Mouse (Mus musculus) hindbrain, embryonic 13.5 days (tissue): Measurements from ENCODE around the gene Rgs9bp. TPM values are rescaled to one million over a fixed set of nuclear protein-coding genes. Genes with fewer than 3 reads are reported as not detected.
A peak's percentile ranks its signal among the peaks of the same experiment; 100 is the strongest.

Source experiments
- ATAC-seq: fragments of 200-750 bp; cut with Nextera tagmentation; 2 replicates; pipeline ENCODE4 v1.8.0; 2017; ENCODE audit warnings: moderate TSS enrichment; ENCODE audit not compliant: low FRiP score
- H3K27ac ChIP-seq: fragments of 300-500 bp; sonication (generic); 2 replicates; pipeline ENCODE4 v1.5.1; 2015; ENCODE audit warnings: inconsistent platforms, mild to moderate bottlenecking, moderate library complexity
- H3K27me3 ChIP-seq: fragments of 300-500 bp; sonication (generic); 2 replicates; pipeline ENCODE4 v1.6.1; 2015; ENCODE audit warnings: mild to moderate bottlenecking, inconsistent platforms
- H3K36me3 ChIP-seq: fragments of 300-500 bp; sonication (generic); 2 replicates; pipeline ENCODE4 v1.6.1; 2015; ENCODE audit warnings: mild to moderate bottlenecking, inconsistent platforms
- H3K4me1 ChIP-seq: fragments of 300-500 bp; sonication (generic); replicated peaks from 2 replicates; pipeline ENCODE4 v1.6.1; 2015; ENCODE audit warnings: inconsistent platforms
- H3K4me2 ChIP-seq: fragments of 300-500 bp; sonication (generic); 2 replicates; pipeline ENCODE4 v1.6.1; 2015; ENCODE audit warnings: inconsistent platforms, mild to moderate bottlenecking, moderate library complexity
- H3K4me3 ChIP-seq: fragments of 300-500 bp; sonication (generic); 2 replicates; pipeline ENCODE4 v1.5.1; 2015; ENCODE audit warnings: mild to moderate bottlenecking, inconsistent platforms
- H3K9ac ChIP-seq: fragments of 300-500 bp; sonication (generic); 2 replicates; pipeline ENCODE4 v1.6.1; 2015; ENCODE audit warnings: mild to moderate bottlenecking, inconsistent platforms
- H3K9me3 ChIP-seq: fragments of 300-500 bp; sonication (generic); 2 replicates; pipeline ENCODE4 v1.6.1; 2016; ENCODE audit warnings: inconsistent platforms
- WGBS: fragments of 180-500 bp; shearing (Covaris S2); methylation state at CpG from one replicate; pipeline ENCODE4 v1.1.7; 2015; 5-methylcytosine and 5-hydroxymethylcytosine counted together
- polyA plus RNA-seq: library from polyadenylated mRNA; unstranded; fragments of >200 nt; fragmentation: Nextera tagmentation; extraction: Ambion mirVana; gene quantifications from 2 replicates; pipeline ENCODE4 v1.2.1, GENCODE M21; 2015

Gene Rgs9bp
- polyA plus RNA-seq, result 0.05 and 0.10 TPM in 2 replicates

DNA sequence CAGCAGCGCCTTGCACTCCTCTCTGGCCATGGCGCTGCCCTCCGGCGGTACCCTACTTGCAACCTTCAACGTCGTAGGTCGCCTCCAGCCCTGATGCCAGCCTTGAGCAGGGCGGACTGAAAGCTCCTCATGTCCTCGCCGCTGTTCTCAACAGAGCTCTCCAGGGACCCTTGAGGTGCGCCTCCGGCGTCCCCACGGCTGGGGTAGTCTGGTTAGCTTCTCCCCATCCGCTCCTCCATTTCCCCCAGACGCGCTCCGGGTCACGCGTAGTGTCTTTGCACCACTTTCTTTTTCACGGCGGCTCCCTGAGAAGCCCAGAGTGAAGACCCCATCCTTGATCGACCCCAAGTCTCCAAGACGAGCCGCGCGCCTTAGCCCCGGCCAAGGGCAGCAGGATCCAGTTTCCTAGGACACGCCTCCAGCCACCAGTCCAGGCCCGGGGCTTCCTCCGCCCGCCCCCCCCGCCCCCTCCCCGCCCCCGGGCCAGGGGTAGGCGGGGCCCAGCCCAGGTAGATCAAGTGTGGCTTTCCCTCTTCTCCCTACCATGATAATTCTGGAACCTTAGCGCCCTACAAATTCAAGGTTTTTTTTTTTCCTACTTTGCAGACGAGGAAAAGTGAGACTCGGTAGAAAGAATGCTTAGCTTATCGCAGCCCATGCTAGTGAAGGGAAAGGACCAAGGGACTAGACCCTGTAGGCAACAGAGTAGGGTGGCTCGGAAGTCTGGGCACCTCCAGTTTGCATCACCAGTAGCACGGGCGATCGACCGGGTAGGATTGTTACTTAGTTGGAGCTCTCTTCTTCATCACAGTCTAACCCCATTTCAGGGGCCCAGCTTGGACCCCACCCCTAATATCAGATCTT lies at the start of gene Rgs9bp:
Gene Rgs9bp (minus strand): TSS at position 392 of the 864 bp plus-strand sequence.
- peak within 1 kb of the TSS; percentile 99 for H3K4me2 ChIP-seq
- peak within 1 kb of the TSS; percentile 81 for H3K27ac ChIP-seq
- peaks cover 49% of the 10 kb centered on the region for H3K27me3 ChIP-seq
- H3K4me3 ChIP-seq, result peak within 1 kb of the TSS; percentile 78
- H3K4me1 ChIP-seq, result peaks cover 28% of the 10 kb centered on the region
- no peaks in the 10 kb centered on the region for H3K9me3 ChIP-seq
- WGBS, result under 1% methylated on average over 45 of the region's 45 CpGs
- peak within 1 kb of the TSS; percentile 85 for H3K9ac ChIP-seq
- ATAC-seq, result peak; percentile 78
- no peaks in the 10 kb centered on the region for H3K36me3 ChIP-seq

DNA sequence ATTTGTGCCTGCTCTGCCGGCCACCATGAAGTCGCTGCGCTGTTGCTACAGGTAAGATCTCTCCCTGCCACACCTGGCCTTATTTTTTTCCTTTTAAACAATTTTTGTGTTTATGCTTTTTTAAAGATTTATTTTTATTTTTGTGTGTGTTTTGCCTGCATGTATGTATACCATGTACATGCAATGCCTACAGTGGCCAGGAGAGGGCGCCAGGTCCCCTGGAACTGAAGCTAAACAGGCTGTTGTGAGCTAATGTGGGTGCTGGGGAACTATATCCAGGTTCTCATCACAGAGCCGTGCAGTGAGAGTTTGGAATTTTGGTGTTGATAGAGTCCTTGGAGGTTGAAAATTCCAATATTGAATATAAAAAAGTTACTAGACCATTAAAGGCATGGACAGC lies 43.1 kb upstream of the Rgs9bp start:
- Histone ChIP-seq H3K36me3 (peaks cover 77% of the 10 kb centered on the region), H3K4me2 (no peak overlapping the region), H3K27ac (no peak overlapping the region), H3K9ac (no peak overlapping the region), H3K4me1 (no peaks in the 10 kb centered on the region), H3K4me3 (no peak overlapping the region), H3K9me3 (no peaks in the 10 kb centered on the region), H3K27me3 (no peaks in the 10 kb centered on the region)
- 71% methylated on average over 5 of the region's 5 CpGs for whole genome bisulfite sequencing
- ATAC-seq, result no peak

DNA sequence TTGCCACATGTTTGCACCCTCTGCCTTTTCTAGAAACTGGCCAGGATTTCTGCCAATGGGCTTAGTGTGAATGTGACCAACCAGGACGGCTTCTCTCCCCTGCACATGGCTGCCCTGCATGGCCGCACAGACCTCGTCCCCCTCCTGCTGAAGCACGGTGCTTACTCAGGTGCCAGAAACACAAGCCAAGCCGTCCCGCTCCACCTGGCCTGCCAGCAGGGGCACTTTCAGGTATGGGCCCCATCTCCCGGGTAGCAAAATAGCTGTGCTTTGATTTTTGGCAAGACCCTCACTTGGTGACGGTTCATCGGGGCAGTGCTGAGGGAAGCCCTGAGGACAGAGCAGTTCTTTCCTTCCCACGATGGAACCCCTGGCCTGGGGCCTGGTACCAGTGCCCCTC lies 42.0 kb upstream of the Rgs9bp start:
- H3K27me3 ChIP-seq, result no peaks in the 10 kb centered on the region
- H3K36me3 ChIP-seq, result peaks cover 82% of the 10 kb centered on the region
- no peaks in the 10 kb centered on the region for H3K4me1 ChIP-seq
- H3K9ac ChIP-seq, result no peak overlapping the region
- WGBS, result 92% methylated on average over 10 of the region's 10 CpGs
- no peak for ATAC-seq
- no peak overlapping the region for H3K27ac ChIP-seq
- H3K4me3 ChIP-seq, result no peak overlapping the region
- H3K4me2 ChIP-seq, result no peak overlapping the region
- no peaks in the 10 kb centered on the region for H3K9me3 ChIP-seq

DNA sequence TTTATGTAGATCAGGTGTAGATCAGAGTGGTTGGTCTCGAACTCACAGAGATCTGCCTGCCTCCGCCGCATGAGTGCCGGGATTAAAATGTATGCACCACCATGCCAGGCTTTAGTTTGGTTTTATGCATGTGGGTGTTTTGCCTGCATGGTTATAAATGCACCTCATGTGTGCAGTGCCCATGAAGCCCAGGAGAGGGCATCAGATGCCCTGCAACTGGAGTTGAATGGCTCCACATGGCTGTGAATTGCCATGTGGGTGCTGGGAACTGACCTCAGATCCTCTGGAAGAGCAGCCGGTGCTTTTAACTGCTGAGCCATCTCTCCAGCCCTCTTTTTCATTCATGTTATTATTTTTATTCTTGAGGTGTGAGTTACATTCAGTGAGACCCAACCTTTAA lies 40.7 kb upstream of the Rgs9bp start:
- no peak for ATAC-seq
- no peak overlapping the region for H3K4me3 ChIP-seq
- H3K9me3 ChIP-seq, result no peaks in the 10 kb centered on the region
- no peak overlapping the region for H3K9ac ChIP-seq
- H3K36me3 ChIP-seq, result peaks cover 85% of the 10 kb centered on the region
- no peaks in the 10 kb centered on the region for H3K4me1 ChIP-seq
- no peak overlapping the region for H3K4me2 ChIP-seq
- 96% methylated on average over 5 of the region's 5 CpGs for WGBS
- H3K27ac ChIP-seq, result no peak overlapping the region
- no peaks in the 10 kb centered on the region for H3K27me3 ChIP-seq

DNA sequence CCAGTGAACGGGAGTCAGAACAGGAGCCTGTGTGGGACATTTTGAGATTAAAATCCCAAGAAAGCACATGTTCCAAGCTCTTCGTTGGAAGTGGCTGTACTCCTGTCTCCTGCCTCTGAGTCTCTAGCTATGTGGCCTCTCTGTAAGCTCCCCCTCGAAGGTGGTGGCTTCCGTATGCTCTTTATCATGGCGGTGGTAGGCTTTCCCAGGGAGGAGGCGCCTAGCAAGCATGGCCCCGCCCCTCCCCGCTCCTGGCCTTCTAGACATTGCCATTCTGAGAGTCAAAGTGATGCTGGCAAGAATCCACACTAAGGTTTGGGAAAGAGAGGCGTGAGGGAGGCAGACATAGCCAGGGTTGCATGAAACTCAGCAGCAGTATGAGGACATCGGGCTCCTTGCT lies 37.2 kb upstream of the Rgs9bp start:
- Histone ChIP-seq H3K9me3 (no peaks in the 10 kb centered on the region), H3K4me3 (no peak overlapping the region), H3K36me3 (peaks cover 88% of the 10 kb centered on the region), H3K9ac (no peak overlapping the region), H3K27me3 (no peaks in the 10 kb centered on the region), H3K4me2 (no peak overlapping the region), H3K27ac (no peak overlapping the region), H3K4me1 (no peaks in the 10 kb centered on the region)
- 94% methylated on average over 10 of the region's 10 CpGs for WGBS
- no peak for ATAC-seq

DNA sequence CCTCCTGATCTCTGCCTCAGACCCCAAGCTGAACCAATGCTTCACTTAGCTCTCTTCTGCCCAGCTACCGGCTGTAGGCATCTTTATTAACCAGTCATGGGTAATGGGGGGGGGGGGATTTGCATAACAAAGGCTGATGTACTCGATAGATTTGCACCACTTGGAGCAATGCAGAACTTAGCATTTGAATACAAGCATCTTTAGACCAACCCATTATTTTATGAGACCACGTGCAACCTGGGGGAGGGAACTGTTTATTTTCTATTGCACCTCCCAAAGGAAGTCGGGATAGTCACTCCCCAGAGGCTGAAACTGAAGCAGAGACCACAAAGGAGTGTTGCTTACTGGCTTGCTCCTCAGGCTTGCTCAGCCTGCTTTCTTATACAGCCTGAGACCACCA lies 32.1 kb upstream of the Rgs9bp start:
- 31% methylated on average over 4 of the region's 4 CpGs for WGBS
- H3K9ac ChIP-seq, result no peak overlapping the region
- H3K36me3 ChIP-seq, result peaks cover 92% of the 10 kb centered on the region
- H3K4me3 ChIP-seq, result no peak overlapping the region
- no peak for ATAC-seq
- H3K27me3 ChIP-seq, result no peaks in the 10 kb centered on the region
- H3K4me2 ChIP-seq, result no peak overlapping the region
- no peaks in the 10 kb centered on the region for H3K4me1 ChIP-seq
- H3K9me3 ChIP-seq, result no peaks in the 10 kb centered on the region; the same call in 1 of the 2 replicates
- H3K27ac ChIP-seq, result no peak overlapping the region

DNA sequence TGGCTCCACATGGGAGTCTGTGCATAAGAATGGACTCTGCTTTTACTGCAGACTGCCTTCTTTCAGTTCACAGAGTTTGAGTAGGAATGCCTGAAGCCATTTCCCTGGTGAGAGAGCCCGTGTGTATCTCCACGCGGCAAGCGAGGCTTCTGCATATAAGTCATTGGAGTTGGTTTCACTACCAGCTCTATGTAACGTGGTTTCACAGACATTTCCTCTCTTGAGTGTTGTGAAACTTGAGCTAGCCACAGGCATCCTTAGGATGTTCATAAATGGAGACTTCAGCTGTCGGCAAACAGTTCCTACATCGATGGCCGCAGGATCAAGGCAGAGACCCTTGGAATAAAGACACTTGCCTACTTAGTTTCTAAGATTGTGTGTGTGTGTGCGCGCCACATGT lies 23.9 kb upstream of the Rgs9bp start:
- H3K4me3 ChIP-seq, result no peak overlapping the region
- ATAC-seq, result no peak
- H3K4me1 ChIP-seq, result no peaks in the 10 kb centered on the region
- 95% methylated on average over 10 of the region's 10 CpGs for WGBS
- no peak overlapping the region for H3K9ac ChIP-seq
- no peaks in the 10 kb centered on the region for H3K27me3 ChIP-seq
- H3K4me2 ChIP-seq, result no peak overlapping the region
- H3K9me3 ChIP-seq, result no peaks in the 10 kb centered on the region
- peaks cover 74% of the 10 kb centered on the region for H3K36me3 ChIP-seq
- no peak overlapping the region for H3K27ac ChIP-seq

DNA sequence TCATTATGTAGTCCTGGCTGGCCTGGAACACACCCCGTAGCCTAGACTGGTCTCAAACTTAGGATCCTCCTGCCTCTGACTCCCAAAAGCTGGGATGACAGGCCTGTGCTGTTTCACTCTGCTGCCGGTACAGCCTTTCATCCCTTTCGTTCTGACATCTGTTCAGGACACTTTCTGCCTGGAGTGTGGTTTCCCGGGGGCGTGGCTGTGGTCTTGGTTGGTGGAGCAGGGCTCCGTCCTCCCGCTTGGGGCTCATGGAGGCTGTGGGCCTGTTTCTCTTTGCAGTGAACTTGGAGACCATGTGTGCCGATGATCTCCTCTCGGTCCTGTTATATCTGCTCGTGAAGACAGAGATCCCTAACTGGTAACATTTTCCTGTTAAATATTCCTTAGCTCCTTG lies 21.4 kb upstream of the Rgs9bp start:
- WGBS, result 95% methylated on average over 10 of the region's 10 CpGs
- no peaks in the 10 kb centered on the region for H3K27me3 ChIP-seq
- no peak overlapping the region for H3K27ac ChIP-seq
- H3K9me3 ChIP-seq, result no peaks in the 10 kb centered on the region
- H3K4me1 ChIP-seq, result no peaks in the 10 kb centered on the region
- no peak overlapping the region for H3K4me2 ChIP-seq
- no peak overlapping the region for H3K9ac ChIP-seq
- H3K4me3 ChIP-seq, result no peak overlapping the region
- H3K36me3 ChIP-seq, result peaks cover 73% of the 10 kb centered on the region
- no peak for ATAC-seq

DNA sequence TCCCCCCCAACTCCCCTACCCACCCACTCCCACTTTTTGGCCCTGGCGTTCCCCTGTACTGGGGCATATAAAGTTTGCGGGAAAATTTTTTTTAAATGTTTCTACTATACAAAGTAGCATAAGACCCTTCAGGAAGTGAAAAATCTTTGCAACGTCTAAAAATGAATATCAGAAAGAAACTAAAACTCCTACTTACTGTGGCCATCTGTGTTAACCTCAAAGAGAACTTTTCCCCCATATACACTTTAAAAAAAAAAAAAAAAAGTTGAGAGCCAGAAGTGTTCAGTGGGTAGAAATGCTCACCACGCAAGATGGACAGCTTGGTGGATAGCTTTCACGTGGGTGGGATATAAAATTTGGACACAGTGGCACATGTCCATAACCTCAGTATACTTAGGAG lies 17.4 kb upstream of the Rgs9bp start:
- 98% methylated on average over 5 of the region's 5 CpGs for WGBS
- Histone ChIP-seq H3K27me3 (no peaks in the 10 kb centered on the region), H3K4me2 (no peak overlapping the region), H3K9me3 (no peaks in the 10 kb centered on the region), H3K4me3 (no peak overlapping the region), H3K4me1 (no peaks in the 10 kb centered on the region), H3K27ac (no peak overlapping the region), H3K9ac (no peak overlapping the region), H3K36me3 (peaks cover 50% of the 10 kb centered on the region)
- ATAC-seq, result no peak

DNA sequence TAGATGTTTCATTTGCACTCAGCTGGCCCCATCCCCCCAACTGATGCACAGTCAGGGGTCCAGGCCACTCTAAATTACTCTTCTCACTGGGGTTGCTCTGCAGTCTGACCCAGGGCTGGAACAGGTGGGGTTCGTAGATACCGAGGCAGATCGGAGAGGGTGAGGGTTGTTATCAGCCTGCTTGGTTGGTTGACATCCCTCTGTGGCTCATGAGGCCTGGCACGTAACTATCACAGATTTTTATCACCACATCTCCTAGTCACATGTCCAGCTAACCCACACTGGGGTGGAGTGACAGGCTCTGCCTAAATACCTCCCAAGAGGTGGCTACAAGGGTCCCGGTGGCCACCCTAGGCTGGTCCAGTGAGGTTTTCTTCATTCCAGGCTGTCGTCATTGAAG lies 15.7 kb upstream of the Rgs9bp start:
- Histone ChIP-seq H3K9me3 (no peaks in the 10 kb centered on the region), H3K4me3 (no peak overlapping the region), H3K9ac (no peak overlapping the region), H3K36me3 (peaks cover 50% of the 10 kb centered on the region), H3K4me1 (no peaks in the 10 kb centered on the region), H3K27ac (no peak overlapping the region), H3K27me3 (no peaks in the 10 kb centered on the region), H3K4me2 (no peak overlapping the region)
- ATAC-seq, result no peak
- 94% methylated on average over 6 of the region's 6 CpGs for WGBS

DNA sequence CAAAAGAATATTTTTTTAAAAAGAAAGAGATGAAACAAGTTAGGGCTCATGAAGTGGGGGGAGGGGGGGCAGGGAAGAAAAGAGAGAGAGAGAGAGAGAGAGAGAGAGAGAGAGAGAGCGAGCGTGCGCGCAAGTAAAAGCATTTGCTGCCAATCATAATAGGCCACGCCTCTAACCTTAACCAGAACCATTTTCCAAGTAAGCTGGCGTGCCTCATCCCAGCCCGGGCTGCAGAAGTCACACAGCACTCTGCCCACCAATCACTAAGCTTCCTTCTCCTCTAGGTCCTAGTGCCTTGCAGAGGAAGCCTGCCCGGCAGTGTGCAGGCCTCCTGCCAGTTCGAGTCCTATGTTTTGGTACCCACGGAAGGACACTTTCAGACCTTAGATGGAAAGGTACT lies 14.6 kb upstream of the Rgs9bp start:
- 95% methylated on average over 10 of the region's 10 CpGs for WGBS
- H3K36me3 ChIP-seq, result peaks cover 60% of the 10 kb centered on the region

DNA sequence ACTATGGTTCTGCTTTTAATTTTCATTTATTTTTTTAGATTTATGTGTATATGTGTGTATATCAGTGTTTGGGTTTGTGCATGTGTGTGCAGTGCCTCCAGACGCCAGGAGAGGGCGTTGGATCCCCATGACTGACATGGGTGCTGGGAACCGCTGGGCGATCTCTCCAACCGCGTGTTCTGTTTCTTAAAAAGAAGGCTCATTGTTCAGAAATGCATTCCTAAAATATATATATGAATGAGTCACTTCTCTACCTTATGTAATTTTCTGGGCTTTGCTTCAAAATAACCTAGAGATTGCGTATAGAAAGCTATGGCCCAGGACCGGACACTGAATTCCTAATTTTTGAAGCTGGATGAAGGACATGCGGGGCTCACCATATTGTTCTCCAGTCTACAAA lies 14.1 kb upstream of the Rgs9bp start:
- Histone ChIP-seq H3K36me3 (peaks cover 65% of the 10 kb centered on the region), H3K9me3 (no peaks in the 10 kb centered on the region), H3K27me3 (no peaks in the 10 kb centered on the region), H3K4me2 (no peak overlapping the region), H3K27ac (no peak overlapping the region), H3K4me3 (no peak overlapping the region), H3K4me1 (no peaks in the 10 kb centered on the region), H3K9ac (no peak overlapping the region)
- 95% methylated on average over 9 of the region's 9 CpGs for WGBS
- no peak for ATAC-seq

More for the DNA sequence above, 14.6 kb upstream of the Rgs9bp start:
- no peaks in the 10 kb centered on the region for H3K27me3 ChIP-seq
- no peak overlapping the region for H3K9ac ChIP-seq
- ATAC-seq, result no peak
- no peak overlapping the region for H3K27ac ChIP-seq
- no peak overlapping the region for H3K4me2 ChIP-seq
- H3K4me1 ChIP-seq, result no peaks in the 10 kb centered on the region
- H3K4me3 ChIP-seq, result no peak overlapping the region
- no peaks in the 10 kb centered on the region for H3K9me3 ChIP-seq

DNA sequence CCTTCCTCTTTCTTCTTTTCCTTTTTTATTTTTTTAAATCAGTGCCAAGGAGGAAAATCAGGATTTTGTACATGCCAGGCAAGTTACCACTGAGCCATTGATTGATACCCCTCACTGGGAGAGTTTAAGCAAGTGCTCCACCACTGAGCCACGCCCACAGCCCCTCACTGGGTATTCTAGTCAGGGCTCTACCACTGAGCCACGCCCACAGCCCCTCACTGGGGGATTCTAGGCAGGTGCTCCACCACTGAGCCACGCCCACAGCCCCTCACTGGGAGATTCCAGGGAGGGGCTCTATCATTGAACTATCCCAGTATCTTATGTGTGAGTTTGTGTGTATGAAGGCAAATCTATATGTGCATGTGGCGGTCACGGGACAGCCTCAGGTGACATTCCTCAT lies 8.9 kb upstream of the Rgs9bp start:
- Histone ChIP-seq H3K9ac (no peak overlapping the region), H3K4me3 (no peak overlapping the region), H3K4me2 (no peak overlapping the region), H3K27me3 (no peaks in the 10 kb centered on the region), H3K36me3 (peaks cover 55% of the 10 kb centered on the region), H3K9me3 (no peaks in the 10 kb centered on the region), H3K27ac (no peak overlapping the region), H3K4me1 (peaks cover 3% of the 10 kb centered on the region)
- WGBS, result 92% methylated on average over 5 of the region's 5 CpGs
- no peak for ATAC-seq
